Mouse (Mus musculus) T-helper 17 cell (primary cell): ENCODE results near the gene Rnf10.

Experiments
- in situ Hi-C, 2 experiments: fragments of 300-600 bp; cut with MboI, MseI; formaldehyde crosslinking; loops; 1 replicate in 1 of 2; 2 replicates in 1 of 2; pipeline ENCODE4 v1.15.1; 2025; ENCODE audit warnings: high pct_unique_total_duplicates in 2 of 2

Rnf10 gene

DNA sequence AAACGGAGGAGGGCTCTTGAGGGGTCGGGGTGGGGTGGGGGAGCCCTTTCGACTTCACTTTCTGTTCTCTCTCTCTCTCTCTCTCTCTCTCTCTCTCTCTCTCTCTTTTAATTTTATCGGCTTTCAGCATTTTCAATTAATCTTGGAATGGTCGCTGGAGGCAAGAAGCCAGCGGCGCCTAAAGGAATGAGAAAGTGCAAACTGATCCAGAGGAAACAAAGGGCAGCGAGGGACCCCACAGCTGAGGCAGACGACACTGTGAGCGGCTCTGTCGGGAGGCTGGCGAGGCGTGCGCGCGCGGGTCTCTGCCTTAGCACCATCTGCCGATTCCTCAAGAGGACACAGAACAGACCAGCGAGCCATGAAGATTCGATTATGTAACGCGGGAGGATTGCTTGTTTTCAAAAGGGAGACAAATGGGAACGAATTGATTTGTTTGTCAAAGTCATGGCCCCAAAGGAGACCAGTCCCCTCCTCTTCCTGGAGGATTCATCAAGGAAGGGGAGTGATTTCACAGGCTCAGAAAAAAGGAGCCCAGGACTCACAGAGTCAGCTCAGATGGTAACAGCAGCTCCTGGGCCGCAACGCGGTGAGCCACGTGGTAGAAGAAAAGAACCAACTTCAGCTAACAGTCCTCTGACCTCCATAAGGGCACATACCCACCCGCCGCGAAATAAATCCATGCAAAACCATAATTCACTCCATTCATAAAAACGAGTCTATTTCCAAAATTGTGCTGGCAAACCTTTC lies 68.0 kb downstream of the Rnf10 start:
- in situ Hi-C loops: no loop called here

DNA sequence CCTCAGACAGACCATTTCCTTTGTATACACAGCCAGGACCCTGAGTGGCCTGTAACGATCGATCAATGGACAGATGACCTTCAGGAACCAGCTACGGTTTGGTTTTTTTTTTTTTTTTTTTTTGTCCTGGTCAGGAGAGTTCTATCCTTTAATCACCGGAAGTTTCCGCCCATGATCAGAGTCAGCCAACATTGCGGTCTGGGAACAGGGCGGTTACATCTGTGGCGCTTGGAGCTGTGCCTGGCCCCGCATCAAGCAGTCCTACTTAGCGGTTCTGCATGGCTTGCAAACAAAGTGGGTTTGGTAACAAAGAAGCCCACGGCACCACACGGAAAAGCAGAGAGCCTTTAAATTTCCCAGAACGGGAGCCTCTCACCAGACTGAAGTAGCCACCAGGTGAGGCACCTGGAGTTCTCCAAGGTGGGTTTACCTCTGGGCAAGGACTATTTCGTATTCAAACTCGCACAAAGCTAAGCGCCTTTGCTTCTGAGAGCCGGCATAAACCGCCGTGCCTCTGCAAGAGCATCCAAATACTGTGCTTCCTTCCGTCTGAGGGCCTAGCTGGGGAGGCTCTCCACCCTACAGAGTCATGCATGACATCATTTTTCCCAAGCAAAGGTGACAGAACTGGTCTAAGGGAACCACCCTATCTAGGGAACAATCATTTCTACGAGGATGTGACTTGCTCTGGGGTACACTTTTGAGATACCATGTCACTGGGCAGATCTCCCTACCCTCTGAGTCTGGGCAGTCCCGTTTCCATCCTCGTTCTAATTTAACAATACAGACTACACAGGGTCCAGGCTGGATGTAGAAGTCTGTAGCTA lies 68.8 kb downstream of the Rnf10 start:
- in situ Hi-C loops: no loop called here

DNA sequence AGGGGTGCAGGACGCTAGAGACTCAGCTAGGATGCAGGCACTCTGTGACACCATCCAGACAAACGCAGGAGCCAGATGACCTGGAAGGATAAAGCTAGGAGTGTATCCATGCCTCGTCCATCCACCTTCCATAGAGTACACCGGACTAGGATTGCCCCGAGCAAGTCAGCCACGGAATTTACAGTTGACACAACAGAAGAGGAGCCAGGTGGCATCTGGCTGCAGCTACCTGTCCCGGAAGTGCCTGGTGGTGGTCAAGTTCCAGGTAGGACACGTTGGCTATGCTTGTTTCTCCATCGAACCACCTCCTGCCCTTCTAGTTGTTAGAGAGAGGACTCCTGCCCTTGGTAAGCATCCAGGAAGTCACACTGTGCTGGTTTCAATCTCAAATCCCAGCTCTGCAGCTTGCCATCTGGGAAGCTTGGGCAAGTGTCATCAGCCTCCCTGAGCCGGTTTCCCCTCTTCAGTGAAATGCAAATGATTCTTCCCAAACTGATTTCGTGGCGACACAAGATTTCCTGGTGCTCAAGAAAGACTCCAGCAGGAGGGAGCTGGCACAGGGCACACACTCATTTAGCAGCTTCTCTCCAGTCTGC lies 78.0 kb downstream of the Rnf10 start:
- in situ Hi-C loops: no loop called here

DNA sequence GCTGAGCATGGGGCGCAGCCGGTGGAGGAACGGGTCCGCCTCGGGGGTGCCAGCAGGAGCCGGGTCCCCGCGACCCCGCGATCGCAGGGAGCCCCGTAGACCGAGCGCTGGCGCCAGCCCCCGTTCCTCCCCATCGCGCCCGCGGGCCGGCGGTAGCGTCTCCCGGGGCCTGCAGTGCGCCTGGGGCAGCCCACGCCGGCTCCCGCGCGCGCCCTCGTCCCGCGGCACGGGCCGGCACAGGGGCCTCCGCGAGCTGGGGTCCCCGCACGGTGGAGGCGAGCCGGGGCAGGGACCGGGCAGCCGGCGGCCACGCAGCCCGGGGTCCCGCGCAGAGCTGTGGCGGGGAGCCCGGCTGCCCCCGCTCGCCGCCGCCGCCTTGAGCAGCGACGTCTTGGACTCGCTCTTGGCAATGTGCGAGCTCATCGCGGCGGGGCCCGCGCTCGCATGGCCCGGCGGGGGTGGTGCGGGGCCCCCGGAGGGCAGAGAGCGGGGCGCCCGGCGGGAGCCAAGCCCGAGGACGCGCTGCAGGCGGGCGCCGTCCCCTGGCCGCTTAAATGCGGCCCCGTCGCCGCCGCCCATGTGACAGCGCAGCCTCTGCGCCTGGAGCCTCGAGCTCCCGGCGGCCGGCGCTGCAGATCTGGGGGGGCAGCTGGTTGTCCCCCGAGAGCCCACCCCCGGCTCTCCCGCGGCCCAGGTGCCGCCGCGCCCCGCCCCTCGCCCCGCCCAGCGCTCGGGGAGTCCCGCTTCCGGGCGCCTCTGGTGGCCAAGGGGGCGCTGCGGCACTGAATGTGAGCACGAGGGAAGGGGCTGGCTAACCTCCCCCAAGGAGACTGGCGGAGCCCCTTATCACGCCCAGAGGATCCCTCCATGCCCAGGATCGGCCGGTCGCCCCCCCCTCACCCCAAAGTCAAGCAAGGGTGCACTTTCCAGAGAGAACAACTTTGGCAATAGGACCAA lies 78.8 kb downstream of the Rnf10 start, which contains the start of gene Cabp1:
Cabp1 (minus strand) TSS at position 713 of the 957 bp plus-strand sequence.
- in situ Hi-C loops: no loop called here

DNA sequence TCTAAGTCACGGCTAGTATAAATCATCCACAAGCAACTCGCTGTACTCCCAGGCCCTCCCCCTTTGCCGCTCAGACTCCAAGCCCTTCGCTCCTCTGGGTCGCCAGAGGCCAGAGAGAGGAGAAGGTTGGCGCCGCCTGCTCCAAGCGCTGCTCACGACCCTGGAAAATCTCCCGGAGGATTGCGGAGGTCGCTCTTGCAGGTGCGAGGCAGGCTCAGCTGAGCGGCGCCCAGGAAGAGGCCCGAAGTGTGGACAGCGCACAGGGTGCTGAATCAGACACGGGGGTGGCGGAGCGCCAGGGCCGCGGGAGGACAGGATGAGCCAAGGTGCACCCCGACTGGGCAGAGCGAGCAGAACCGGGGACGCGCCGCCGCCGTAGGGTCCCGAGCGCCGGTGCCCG lies 79.5 kb downstream of the Rnf10 start:
- in situ Hi-C loops: no loop called here

DNA sequence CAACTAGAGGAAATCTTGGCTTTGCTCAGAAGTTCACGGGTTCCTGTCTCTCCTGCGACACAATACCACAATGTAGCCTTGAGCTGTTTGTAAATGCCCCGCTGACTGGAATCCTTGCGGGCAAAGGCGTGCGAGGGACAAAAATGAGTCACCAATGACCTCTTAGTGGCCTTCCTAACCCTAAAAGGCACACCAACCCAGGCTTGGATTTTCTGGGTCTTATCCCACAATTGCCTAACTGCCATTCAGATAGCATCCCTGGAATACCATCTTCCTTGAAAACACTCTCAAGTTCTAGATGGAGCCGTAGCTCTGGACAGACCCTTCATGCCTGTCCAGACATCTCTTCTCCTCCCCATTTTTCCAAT lies 79.9 kb downstream of the Rnf10 start:
- in situ Hi-C loops: no loop called here

DNA sequence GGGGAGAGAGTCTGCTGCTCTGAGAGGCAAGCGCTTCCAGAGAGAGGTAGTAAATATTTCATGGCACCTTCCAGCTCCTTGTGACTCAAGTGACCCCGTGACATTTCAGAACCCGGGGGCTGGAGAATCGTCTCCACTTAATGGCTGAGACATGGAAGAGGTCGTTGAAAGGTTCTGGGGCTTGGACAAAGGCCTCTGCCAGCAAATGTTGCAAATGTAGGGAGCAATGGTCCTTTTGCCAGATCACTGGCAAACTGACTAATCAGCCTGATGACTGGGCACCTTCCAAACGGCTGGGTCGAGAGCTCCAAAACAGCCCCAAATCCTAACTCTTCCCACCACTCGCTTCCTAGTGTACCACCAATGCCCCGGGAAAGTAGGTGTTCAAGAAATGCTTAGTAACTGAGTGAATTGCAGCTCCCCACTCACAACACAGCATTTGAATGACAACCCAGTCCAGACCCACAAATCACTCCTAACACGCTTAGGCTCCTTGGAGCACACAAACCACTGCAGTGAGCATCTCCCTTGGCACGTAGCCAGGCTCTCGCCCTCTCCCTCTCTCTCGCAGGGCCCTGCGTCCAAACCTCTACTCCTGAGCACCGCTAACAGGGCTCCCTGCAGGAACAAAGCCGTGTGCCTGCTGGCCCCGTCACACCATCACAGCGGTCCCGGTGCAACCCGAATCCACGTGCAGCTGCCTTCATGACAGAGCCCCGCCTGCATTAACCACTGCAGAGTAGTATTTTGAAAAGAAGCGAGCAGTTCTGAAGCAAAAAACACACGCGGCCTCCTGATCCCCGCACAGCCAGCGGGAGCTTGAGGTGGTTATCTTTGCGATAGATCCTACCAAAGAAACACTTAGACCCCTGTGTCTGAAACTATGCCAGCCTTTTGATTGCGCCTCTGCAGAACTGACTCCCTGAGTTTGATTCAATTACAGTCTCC lies 80.5 kb downstream of the Rnf10 start:
- in situ Hi-C loops: no loop called here
